Mouse (Mus musculus): ENCODE results near the gene Mlf2.

Mlf2 gene

GRCm38 (mm10) chr6:124913214-124913613 lies 18.0 kb upstream of the Mlf2 start:
- DNase-seq (ENCODE audit: low spot score in 2 of 2): no peak

- no peak for DNase-seq (ENCODE audit: low spot score in 2 of 2)
These were observed 17.4 kb upstream of the Mlf2 start for GRCm38 (mm10) chr6:124913721-124914285.

GRCm38 (mm10) chr6:124914511-124914910 lies 16.7 kb upstream of the Mlf2 start:
- DNase-seq (ENCODE audit: low spot score in 2 of 2): no peak

GRCm38 (mm10) chr6:124915160-124915941 lies 15.8 kb upstream of the Mlf2 start:
- DNase-seq (ENCODE audit: low spot score in 2 of 2): no peak

- DNase-seq (ENCODE audit: low spot score in 2 of 2): peak in 1 of 2 experiments; percentile 36
These were observed 15.1 kb upstream of the Mlf2 start for GRCm38 (mm10) chr6:124915942-124916694.

- peak; percentile 93 to 98 for DNase-seq (ENCODE audit: low spot score in 2 of 2)
These were observed 14.3 kb upstream of the Mlf2 start for GRCm38 (mm10) chr6:124916695-124917517.

GRCm38 (mm10) chr6:124917518-124918330 lies 13.5 kb upstream of the Mlf2 start:
- DNase-seq (ENCODE audit: low spot score in 2 of 2): peak; percentile 81 to 91

- no peak for DNase-seq (ENCODE audit: low spot score in 2 of 2)
These were observed 12.9 kb upstream of the Mlf2 start for GRCm38 (mm10) chr6:124918331-124918690.

- DNase-seq (ENCODE audit: low spot score in 2 of 2): no peak
These were observed 12.1 kb upstream of the Mlf2 start for GRCm38 (mm10) chr6:124918890-124919627.

- peak; percentile 75 to 94 for DNase-seq (ENCODE audit: low spot score in 2 of 2)
These were observed 11.4 kb upstream of the Mlf2 start, which contains the start of gene Ptms for GRCm38 (mm10) chr6:124919695-124920317. Gene Ptms (minus strand): TSS chr6:124920103.

- DNase-seq (ENCODE audit: low spot score in 2 of 2): no peak
These were observed 10.7 kb upstream of the Mlf2 start for GRCm38 (mm10) chr6:124920318-124921085.

- no peak for DNase-seq (ENCODE audit: low spot score in 2 of 2)
These were observed 9.6 kb upstream of the Mlf2 start for GRCm38 (mm10) chr6:124921539-124921938.

- no peak for DNase-seq (ENCODE audit: low spot score in 2 of 2)
These were observed 5.9 kb upstream of the Mlf2 start for GRCm38 (mm10) chr6:124925173-124925793.

- DNase-seq (ENCODE audit: low spot score in 2 of 2): no peak
These were observed 5.2 kb upstream of the Mlf2 start for GRCm38 (mm10) chr6:124925941-124926340.

GRCm38 (mm10) chr6:124930231-124930630 lies 955 bp upstream of the Mlf2 start:
- DNase-seq (ENCODE audit: low spot score in 2 of 2): no peak

- DNase-seq (ENCODE audit: low spot score in 2 of 2): no peak
These were observed 533 bp downstream of the Mlf2 start for GRCm38 (mm10) chr6:124931525-124932313.

GRCm38 (mm10) chr6:124932314-124932695 lies 1.1 kb downstream of the Mlf2 start:
- no peak for DNase-seq (ENCODE audit: low spot score in 2 of 2)

- DNase-seq (ENCODE audit: low spot score in 2 of 2): no peak
These were observed 1.9 kb downstream of the Mlf2 start for GRCm38 (mm10) chr6:124933127-124933526.

Data from cerebellum, postnatal 4 days (tissue).